Mouse (Mus musculus) kidney, embryonic 16.5 days (tissue): Measurements from ENCODE around the gene Lyz2. TPM values are rescaled to one million over a fixed set of nuclear protein-coding genes. Genes with fewer than 3 reads are reported as not detected.

ENCODE experiments used
- ATAC-seq: fragments of 200-750 bp; cut with Nextera tagmentation; 2 replicates; pipeline ENCODE4 v1.8.0; 2017; ENCODE audit warnings: moderate TSS enrichment; ENCODE audit not compliant: low FRiP score, low TSS enrichment
- H3K27ac ChIP-seq: fragments of 300-500 bp; sonication (generic); 2 replicates; pipeline ENCODE4 v1.5.1; 2014; ENCODE audit warnings: low read length
- H3K27me3 ChIP-seq: fragments of 300-500 bp; sonication (generic); 2 replicates; pipeline ENCODE4 v1.6.1; 2014; ENCODE audit warnings: low read length, control low read depth, mixed read lengths; ENCODE audit not compliant: insufficient read depth
- H3K36me3 ChIP-seq: fragments of 300-500 bp; sonication (generic); 2 replicates; pipeline ENCODE4 v1.6.1; 2014; ENCODE audit warnings: low read length, control low read depth, mixed read lengths; ENCODE audit not compliant: insufficient read depth
- H3K4me1 ChIP-seq: fragments of 300-500 bp; sonication (generic); 2 replicates; pipeline ENCODE4 v1.6.1; 2014; ENCODE audit warnings: low read length, control low read depth, mixed read lengths; ENCODE audit not compliant: insufficient read depth
- H3K4me2 ChIP-seq: fragments of 300-500 bp; sonication (generic); replicated peaks from 2 replicates; pipeline ENCODE4 v1.6.1; 2014; ENCODE audit warnings: low read depth, low read length
- H3K4me3 ChIP-seq: fragments of 300-500 bp; sonication (generic); 2 replicates; pipeline ENCODE4 v1.5.1; 2014; ENCODE audit warnings: mild to moderate bottlenecking, low read length
- H3K9ac ChIP-seq: fragments of 300-500 bp; sonication (generic); replicated peaks from 2 replicates; pipeline ENCODE4 v1.6.1; 2014; ENCODE audit warnings: low read length
- H3K9me3 ChIP-seq: fragments of 300-500 bp; sonication (generic); 2 replicates; pipeline ENCODE4 v1.6.1; 2016; ENCODE audit warnings: low read length, control low read depth
- WGBS: fragments of 180-500 bp; shearing (Covaris S2); extraction: QIAGEN DNeasy Blood & Tissue Kit; methylation state at CpG from one replicate; pipeline ENCODE4 v1.1.7; 2014; 5-methylcytosine and 5-hydroxymethylcytosine counted together
- polyA plus RNA-seq: library from polyadenylated mRNA; unstranded; fragments of >200 nt; fragmentation: Nextera tagmentation; extraction: Ambion mirVana; gene quantifications from 2 replicates; pipeline ENCODE4 v1.2.1, GENCODE M21; 2015

The Lyz2 gene
- 54.1 and 65.5 TPM in 2 replicates for polyA plus RNA-seq

- Histone ChIP-seq H3K9ac (no peak within 1 kb of the TSS), H3K27me3 (no peaks in the 10 kb centered on the region), H3K4me1 (no peaks in the 10 kb centered on the region), H3K4me2 (no peak within 1 kb of the TSS), H3K9me3 (no peaks in the 10 kb centered on the region), H3K4me3 (no peak within 1 kb of the TSS), H3K36me3 (no peaks in the 10 kb centered on the region), H3K27ac (no peak within 1 kb of the TSS)
- no peak for ATAC-seq
- WGBS: 64% methylated on average over 4 of the region's 4 CpGs
These were observed at the start of gene Lyz2 for GRCm38 (mm10) chr10:117282049-117282448. Gene Lyz2 (minus strand): TSS chr10:117282321.

GRCm38 (mm10) chr10:117330521-117330920 lies 48.4 kb upstream of the Lyz2 start:
- Histone ChIP-seq H3K4me3 (no peak overlapping the region), H3K27ac (no peak overlapping the region), H3K4me1 (no peaks in the 10 kb centered on the region), H3K9me3 (no peaks in the 10 kb centered on the region), H3K9ac (no peak overlapping the region), H3K27me3 (no peaks in the 10 kb centered on the region), H3K36me3 (no peaks in the 10 kb centered on the region), H3K4me2 (no peak overlapping the region)
- 76% methylated on average over 5 of the region's 5 CpGs for WGBS
- no peak for ATAC-seq

- Histone ChIP-seq H3K27me3 (no peaks in the 10 kb centered on the region), H3K4me1 (no peaks in the 10 kb centered on the region), H3K9me3 (no peaks in the 10 kb centered on the region), H3K4me2 (no peak overlapping the region), H3K36me3 (no peaks in the 10 kb centered on the region), H3K27ac (no peak overlapping the region), H3K9ac (no peak overlapping the region), H3K4me3 (no peak overlapping the region)
- no peak for ATAC-seq
- 80% methylated on average over 7 of the region's 7 CpGs for WGBS
These were observed 41.7 kb upstream of the Lyz2 start for GRCm38 (mm10) chr10:117323782-117324181.

- H3K27ac ChIP-seq: no peak overlapping the region
- no peak overlapping the region for H3K4me3 ChIP-seq
- ATAC-seq: no peak
- no peaks in the 10 kb centered on the region for H3K27me3 ChIP-seq
- H3K9me3 ChIP-seq: no peaks in the 10 kb centered on the region
- 94% methylated on average over 5 of the region's 5 CpGs for WGBS
- H3K4me2 ChIP-seq: no peak overlapping the region
- H3K9ac ChIP-seq: no peak overlapping the region
- no peaks in the 10 kb centered on the region for H3K36me3 ChIP-seq
- no peaks in the 10 kb centered on the region for H3K4me1 ChIP-seq
These were observed 40.5 kb upstream of the Lyz2 start for GRCm38 (mm10) chr10:117322630-117323029.

GRCm38 (mm10) chr10:117320571-117320981 lies 38.5 kb upstream of the Lyz2 start:
- H3K27ac ChIP-seq: no peak overlapping the region
- 87% methylated on average over 3 of the region's 3 CpGs for WGBS
- no peak overlapping the region for H3K4me3 ChIP-seq
- no peak for ATAC-seq
- no peaks in the 10 kb centered on the region for H3K4me1 ChIP-seq
- no peak overlapping the region for H3K9ac ChIP-seq
- no peak overlapping the region for H3K4me2 ChIP-seq
- no peaks in the 10 kb centered on the region for H3K9me3 ChIP-seq
- H3K27me3 ChIP-seq: no peaks in the 10 kb centered on the region
- H3K36me3 ChIP-seq: no peaks in the 10 kb centered on the region

- H3K27me3 ChIP-seq: no peaks in the 10 kb centered on the region
- H3K36me3 ChIP-seq: no peaks in the 10 kb centered on the region
- peak; percentile 39; the same call in 1 of the 2 replicates for ATAC-seq
- H3K27ac ChIP-seq: no peak overlapping the region
- H3K9ac ChIP-seq: no peak overlapping the region
- H3K9me3 ChIP-seq: no peaks in the 10 kb centered on the region
- no peaks in the 10 kb centered on the region for H3K4me1 ChIP-seq
- no peak overlapping the region for H3K4me3 ChIP-seq
- H3K4me2 ChIP-seq: no peak overlapping the region
- WGBS: 83% methylated on average over 11 of the region's 11 CpGs
These were observed 34.3 kb upstream of the Lyz2 start for GRCm38 (mm10) chr10:117316391-117316790.

- no peaks in the 10 kb centered on the region for H3K4me1 ChIP-seq
- no peak overlapping the region for H3K9ac ChIP-seq
- H3K9me3 ChIP-seq: no peaks in the 10 kb centered on the region
- no peak overlapping the region for H3K4me2 ChIP-seq
- H3K27ac ChIP-seq: no peak overlapping the region
- no peak for ATAC-seq
- H3K4me3 ChIP-seq: no peak overlapping the region
- no peaks in the 10 kb centered on the region for H3K27me3 ChIP-seq
- H3K36me3 ChIP-seq: no peaks in the 10 kb centered on the region
- WGBS: 91% methylated on average over 2 of the region's 2 CpGs
These were observed 31.0 kb upstream of the Lyz2 start for GRCm38 (mm10) chr10:117313133-117313532.

GRCm38 (mm10) chr10:117312168-117312567 lies 30.0 kb upstream of the Lyz2 start:
- Histone ChIP-seq H3K27ac (no peak overlapping the region), H3K27me3 (no peaks in the 10 kb centered on the region), H3K9me3 (no peaks in the 10 kb centered on the region), H3K4me3 (no peak overlapping the region), H3K4me1 (no peaks in the 10 kb centered on the region), H3K36me3 (no peaks in the 10 kb centered on the region), H3K9ac (no peak overlapping the region), H3K4me2 (no peak overlapping the region)
- WGBS: 82% methylated on average over 8 of the region's 8 CpGs
- no peak for ATAC-seq

GRCm38 (mm10) chr10:117304371-117304770 lies 22.2 kb upstream of the Lyz2 start:
- no peaks in the 10 kb centered on the region for H3K9me3 ChIP-seq
- no peak overlapping the region for H3K4me3 ChIP-seq
- no peaks in the 10 kb centered on the region for H3K36me3 ChIP-seq
- no peaks in the 10 kb centered on the region for H3K4me1 ChIP-seq
- H3K27ac ChIP-seq: no peak overlapping the region
- H3K27me3 ChIP-seq: no peaks in the 10 kb centered on the region
- WGBS: 82% methylated on average over 5 of the region's 5 CpGs
- ATAC-seq: no peak
- no peak overlapping the region for H3K4me2 ChIP-seq
- no peak overlapping the region for H3K9ac ChIP-seq

- H3K4me3 ChIP-seq: no peak overlapping the region
- H3K27me3 ChIP-seq: no peaks in the 10 kb centered on the region
- no peak overlapping the region for H3K4me2 ChIP-seq
- H3K36me3 ChIP-seq: no peaks in the 10 kb centered on the region
- no peak overlapping the region for H3K9ac ChIP-seq
- no peaks in the 10 kb centered on the region for H3K4me1 ChIP-seq
- no peak overlapping the region for H3K27ac ChIP-seq
- no peak for ATAC-seq
- WGBS: 87% methylated on average over 1 of the region's 1 CpGs
- no peaks in the 10 kb centered on the region for H3K9me3 ChIP-seq
These were observed 19.6 kb upstream of the Lyz2 start for GRCm38 (mm10) chr10:117301688-117302087.
